Mouse (Mus musculus) midbrain, embryonic 11.5 days (tissue): ENCODE measurements around the gene Cope. TPM values are rescaled to one million over a fixed set of nuclear protein-coding genes. Genes with fewer than 3 reads are reported as not detected.

Source experiments
- ATAC-seq: fragments of 200-750 bp; cut with Nextera tagmentation; 2 replicates; pipeline ENCODE4 v1.8.0; 2017; ENCODE audit warnings: moderate TSS enrichment, moderate library complexity; ENCODE audit not compliant: low FRiP score
- DNase-seq: peaks from one replicate; pipeline ENCODE4 v3.0.0; 2015; ENCODE audit warnings: low spot score; ENCODE audit errors: missing footprints
- H3K27ac ChIP-seq: fragments of 300-500 bp; sonication (generic); 2 replicates; pipeline ENCODE4 v1.5.1; 2014; ENCODE audit warnings: low read depth, low read length
- H3K27me3 ChIP-seq: fragments of 300-500 bp; sonication (generic); 2 replicates; pipeline ENCODE4 v1.6.1; 2014; ENCODE audit warnings: mild to moderate bottlenecking, low read length, moderate library complexity, mixed read lengths; ENCODE audit not compliant: control insufficient read depth, insufficient read depth
- H3K36me3 ChIP-seq: fragments of 300-500 bp; sonication (generic); 2 replicates; pipeline ENCODE4 v1.6.1; 2014; ENCODE audit warnings: mild to moderate bottlenecking, low read length, moderate library complexity, mixed read lengths; ENCODE audit not compliant: control insufficient read depth, insufficient read depth
- H3K4me1 ChIP-seq: fragments of 300-500 bp; sonication (generic); 2 replicates; pipeline ENCODE4 v1.6.1; 2014; ENCODE audit warnings: low read length; ENCODE audit not compliant: control insufficient read depth, insufficient read depth
- H3K4me2 ChIP-seq: fragments of 300-500 bp; sonication (generic); 2 replicates; pipeline ENCODE4 v1.6.1; 2014; ENCODE audit warnings: mild to moderate bottlenecking, moderate library complexity
- H3K4me3 ChIP-seq: fragments of 300-500 bp; sonication (generic); 2 replicates; pipeline ENCODE4 v1.5.1; 2014; ENCODE audit warnings: low read depth, low read length
- H3K9ac ChIP-seq: fragments of 300-500 bp; sonication (generic); 2 replicates; pipeline ENCODE4 v1.6.1; 2014; ENCODE audit warnings: low read length
- H3K9me3 ChIP-seq: fragments of 300-500 bp; sonication (generic); 2 replicates; pipeline ENCODE4 v1.6.1; 2016; ENCODE audit warnings: low read length; ENCODE audit not compliant: control insufficient read depth
- WGBS: fragments of 180-500 bp; shearing (Covaris S2); extraction: QIAGEN DNeasy Blood & Tissue Kit; methylation state at CpG from one replicate; pipeline ENCODE4 v1.1.7; 2014; 5-methylcytosine and 5-hydroxymethylcytosine counted together
- polyA plus RNA-seq: library from polyadenylated mRNA; unstranded; fragments of >200 nt; fragmentation: Nextera tagmentation; extraction: Ambion mirVana; gene quantifications from 2 replicates; pipeline ENCODE4 v1.2.1, GENCODE M21; 2014

The Cope gene
- polyA plus RNA-seq, 1 experiment from 2014 or later = 240 TPM

GRCm38 (mm10) chr8:70274350-70274749 lies 28.0 kb upstream of the Cope start:
- no peak for ATAC-seq

DNA sequence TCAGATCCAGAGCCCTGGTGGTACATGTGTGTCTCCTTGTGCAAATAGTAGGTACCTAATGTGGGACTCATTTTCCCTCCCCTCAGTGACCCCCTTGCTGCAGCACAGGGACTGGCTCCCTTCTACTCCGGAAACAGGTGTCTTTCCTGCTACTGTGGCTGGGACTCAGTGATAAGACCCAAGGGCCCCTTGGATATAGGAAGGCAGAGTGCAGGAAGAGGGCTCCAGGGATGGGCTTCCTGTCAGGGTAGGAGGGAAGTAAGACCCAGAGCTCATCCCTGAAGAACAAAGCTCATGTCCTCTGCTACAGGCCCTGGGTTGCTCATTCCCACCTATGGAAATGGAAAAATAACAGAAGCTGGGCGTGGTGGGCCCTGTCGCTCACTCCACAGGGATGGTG lies 25.8 kb upstream of the Cope start:
- Histone ChIP-seq H3K4me3 (no peak overlapping the region), H3K27ac (no peak overlapping the region), H3K36me3 (no peaks in the 10 kb centered on the region), H3K4me1 (no peaks in the 10 kb centered on the region), H3K9ac (no peak overlapping the region), H3K27me3 (no peaks in the 10 kb centered on the region; the same call in 1 of the 2 replicates), H3K4me2 (no peak overlapping the region), H3K9me3 (no peaks in the 10 kb centered on the region)
- ATAC-seq = no peak
- no peak for DNase-seq
- WGBS = 85% methylated on average over 3 of the region's 3 CpGs

More at GRCm38 (mm10) chr8:70274350-70274749, 28.0 kb upstream of the Cope start:
- no peak for DNase-seq
- H3K27me3 ChIP-seq = no peaks in the 10 kb centered on the region
- no peaks in the 10 kb centered on the region for H3K9me3 ChIP-seq
- no peak overlapping the region for H3K27ac ChIP-seq
- no peaks in the 10 kb centered on the region for H3K4me1 ChIP-seq
- no peak overlapping the region for H3K9ac ChIP-seq
- H3K4me2 ChIP-seq = no peak overlapping the region
- no peak overlapping the region for H3K4me3 ChIP-seq
- no peaks in the 10 kb centered on the region for H3K36me3 ChIP-seq

DNA sequence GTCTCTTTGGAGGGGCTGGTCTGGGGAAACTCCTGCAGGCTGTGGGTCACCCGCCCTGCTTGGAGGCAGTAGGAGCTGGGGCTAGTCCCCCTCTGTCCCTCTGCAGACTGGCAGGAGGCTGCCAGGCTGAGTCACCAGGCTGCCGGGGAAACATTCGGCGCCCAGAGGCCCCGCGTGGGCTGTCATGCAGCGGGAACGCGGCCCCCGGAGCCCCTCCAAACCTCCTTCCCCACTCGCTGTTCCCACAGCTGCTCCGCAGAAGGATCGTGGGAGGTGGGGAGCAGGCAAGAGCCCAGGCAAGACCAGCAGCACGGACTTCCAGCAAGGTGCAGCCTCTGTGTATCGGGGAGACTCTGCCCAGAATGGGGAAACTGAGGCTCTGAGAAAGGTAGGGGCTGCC lies 24.1 kb upstream of the Cope start:
- H3K36me3 ChIP-seq = no peaks in the 10 kb centered on the region
- H3K4me3 ChIP-seq = no peak overlapping the region
- no peaks in the 10 kb centered on the region; the same call in 1 of the 2 replicates for H3K27me3 ChIP-seq
- H3K4me2 ChIP-seq = no peak overlapping the region
- no peak overlapping the region for H3K9ac ChIP-seq
- DNase-seq (no peak), ATAC-seq (no peak)
- H3K27ac ChIP-seq = no peak overlapping the region
- no peaks in the 10 kb centered on the region for H3K9me3 ChIP-seq
- peaks cover 7% of the 10 kb centered on the region; the same call in 1 of the 2 replicates for H3K4me1 ChIP-seq
- 69% methylated on average over 15 of the region's 15 CpGs for WGBS

GRCm38 (mm10) chr8:70279266-70279665 lies 23.1 kb upstream of the Cope start:
- Histone ChIP-seq H3K9me3 (no peaks in the 10 kb centered on the region), H3K9ac (no peak overlapping the region), H3K27ac (no peak overlapping the region), H3K4me2 (no peak overlapping the region), H3K4me1 (peaks cover 9% of the 10 kb centered on the region), H3K36me3 (no peaks in the 10 kb centered on the region), H3K4me3 (no peak overlapping the region), H3K27me3 (no peaks in the 10 kb centered on the region; the same call in 1 of the 2 replicates)
- DNase-seq = no peak
- 74% methylated on average over 8 of the region's 8 CpGs for WGBS
- ATAC-seq = no peak

- Histone ChIP-seq H3K9ac (no peak overlapping the region), H3K27ac (no peak overlapping the region), H3K4me1 (peaks cover 13% of the 10 kb centered on the region), H3K4me3 (no peak overlapping the region), H3K9me3 (no peaks in the 10 kb centered on the region), H3K36me3 (peaks cover 10% of the 10 kb centered on the region), H3K4me2 (no peak overlapping the region), H3K27me3 (no peaks in the 10 kb centered on the region; the same call in 1 of the 2 replicates)
- ATAC-seq (no peak), DNase-seq (no peak)
- 43% methylated on average over 3 of the region's 3 CpGs for WGBS
Observed at GRCm38 (mm10) chr8:70281001-70281400, 21.3 kb upstream of the Cope start.

DNA sequence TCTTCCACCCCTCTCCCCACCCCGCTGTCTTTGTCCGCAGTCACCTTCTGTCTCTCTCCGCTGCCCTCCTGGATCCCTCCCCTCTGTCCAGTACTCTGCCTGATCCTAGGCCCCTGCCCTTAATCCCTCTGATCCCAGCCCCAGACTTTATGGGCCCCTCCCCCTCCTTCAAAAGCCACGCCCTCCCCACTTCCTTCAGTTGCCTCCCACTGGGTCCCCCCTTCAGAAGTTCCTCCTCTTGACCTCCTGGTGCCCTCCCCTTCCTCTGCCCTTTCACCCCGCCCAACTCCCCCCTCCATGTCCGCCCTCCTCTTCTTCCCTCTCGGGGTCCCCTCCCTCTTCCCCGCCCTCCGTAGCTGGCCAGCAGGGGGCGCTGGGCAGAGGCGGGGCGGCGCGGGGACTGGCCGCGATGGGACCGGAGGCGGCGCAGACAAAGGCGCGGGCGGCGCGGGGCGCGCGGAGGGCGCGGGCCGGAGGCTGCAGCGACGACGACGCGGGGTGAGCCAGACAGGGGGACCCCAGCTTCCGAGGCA lies 19.6 kb upstream of the Cope start, which contains the start of gene Homer3:
Gene Homer3 (plus strand): TSS at position 225 of the 533 bp plus-strand sequence.
- Histone ChIP-seq H3K27ac (peak within 1 kb of the TSS; percentile 68), H3K36me3 (peaks cover 24% of the 10 kb centered on the region), H3K9me3 (peaks cover 9% of the 10 kb centered on the region), H3K4me1 (peaks cover 13% of the 10 kb centered on the region), H3K4me3 (peak within 1 kb of the TSS; percentile 94), H3K27me3 (no peaks in the 10 kb centered on the region; the same call in 1 of the 2 replicates), H3K4me2 (peak within 1 kb of the TSS; percentile 87), H3K9ac (peak within 1 kb of the TSS; percentile 99)
- ATAC-seq (peak; percentile 94), DNase-seq (peak; percentile 100)
- WGBS = under 1% methylated on average over 36 of the region's 36 CpGs

DNA sequence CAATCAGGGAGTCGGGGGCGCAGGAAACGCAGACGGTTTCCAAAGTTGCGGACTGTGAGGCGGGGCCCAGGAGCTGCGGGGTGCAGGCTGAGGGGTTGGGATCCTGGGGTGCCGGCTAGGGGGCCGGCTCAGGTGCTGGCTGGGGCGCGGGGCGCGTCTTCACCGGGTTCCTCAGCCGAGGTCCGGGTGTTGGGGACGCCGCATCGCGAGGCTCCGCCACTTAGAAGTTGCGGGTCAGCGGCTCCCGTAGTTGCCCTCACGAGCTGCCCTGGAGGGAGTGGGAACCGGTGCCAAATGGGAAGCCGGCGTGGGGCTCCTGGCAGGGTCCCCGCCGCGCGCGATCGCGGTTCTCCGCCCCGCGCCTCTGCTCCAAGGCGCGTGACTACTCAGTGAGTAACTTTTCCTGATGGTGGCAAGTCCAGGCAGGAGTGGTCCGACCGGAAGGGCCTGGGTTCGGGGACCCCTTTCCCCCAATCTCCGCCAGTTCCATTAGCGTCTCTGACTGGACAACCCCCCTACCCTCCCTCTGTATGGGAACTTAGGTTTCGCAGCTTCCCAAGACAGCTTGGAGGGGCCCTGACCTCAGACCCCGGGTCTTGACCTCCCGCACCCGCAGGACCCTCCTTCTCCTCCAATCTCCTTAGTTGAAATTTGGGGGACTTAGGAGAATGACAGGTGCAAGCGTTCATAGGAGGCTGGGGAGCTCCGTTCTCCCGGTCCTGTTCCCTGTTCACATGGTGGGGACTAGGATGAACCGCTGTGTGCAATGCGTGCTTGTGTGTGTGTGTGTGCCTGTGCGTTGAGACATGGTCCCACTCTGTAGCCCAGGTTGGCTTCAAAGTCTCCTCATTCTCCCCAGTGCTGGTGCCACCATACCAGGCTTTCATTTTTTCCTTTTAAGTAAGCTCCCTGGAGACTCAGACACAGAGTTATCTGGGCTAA lies 18.9 kb upstream of the Cope start:
- 1% methylated on average over 47 of the region's 55 CpGs for WGBS
- H3K4me3 ChIP-seq = peak overlapping the region; percentile 94
- ATAC-seq (no peak; the same call in 1 of the 2 replicates), DNase-seq (peak; percentile 90)
- H3K9me3 ChIP-seq = peaks cover 9% of the 10 kb centered on the region
- peaks cover 27% of the 10 kb centered on the region for H3K36me3 ChIP-seq
- H3K9ac ChIP-seq = peak overlapping the region; percentile 99
- peaks cover 13% of the 10 kb centered on the region for H3K4me1 ChIP-seq
- peak overlapping the region; percentile 68 for H3K27ac ChIP-seq
- H3K4me2 ChIP-seq = peak overlapping the region; percentile 87
- H3K27me3 ChIP-seq = no peaks in the 10 kb centered on the region; the same call in 1 of the 2 replicates

- 69% methylated on average over 5 of the region's 5 CpGs for WGBS
- no peak for ATAC-seq
- H3K36me3 ChIP-seq = peaks cover 29% of the 10 kb centered on the region
Observed at GRCm38 (mm10) chr8:70284421-70284820, 17.9 kb upstream of the Cope start.

GRCm38 (mm10) chr8:70285304-70285703 lies 17.0 kb upstream of the Cope start:
- no peak overlapping the region for H3K27ac ChIP-seq
- no peak for ATAC-seq
- no peaks in the 10 kb centered on the region for H3K27me3 ChIP-seq
- H3K36me3 ChIP-seq = peaks cover 35% of the 10 kb centered on the region
- no peak for DNase-seq
- H3K9me3 ChIP-seq = peaks cover 9% of the 10 kb centered on the region
- no peak overlapping the region for H3K4me3 ChIP-seq
- peaks cover 13% of the 10 kb centered on the region for H3K4me1 ChIP-seq
- WGBS = 96% methylated on average over 15 of the region's 15 CpGs
- no peak overlapping the region for H3K4me2 ChIP-seq
- no peak overlapping the region for H3K9ac ChIP-seq

More at GRCm38 (mm10) chr8:70284421-70284820, 17.9 kb upstream of the Cope start:
- Histone ChIP-seq H3K27me3 (no peaks in the 10 kb centered on the region; the same call in 1 of the 2 replicates), H3K27ac (no peak overlapping the region), H3K4me2 (peak overlapping the region; percentile 21), H3K4me1 (peaks cover 13% of the 10 kb centered on the region), H3K4me3 (0 out of 2 replicates have a peak overlapping the region, but pooled peaks have one; percentile 2), H3K9ac (no peak overlapping the region), H3K9me3 (peaks cover 9% of the 10 kb centered on the region)
- DNase-seq = no peak
